Mouse (Mus musculus): ENCODE measurements around the gene Dusp1. TPM values are rescaled to one million over a fixed set of nuclear protein-coding genes. Genes with fewer than 3 reads are reported as not detected.

Dusp1 gene
- total RNA-seq, 2 experiments from 2014 or later, result 58.0 to 65.6 TPM

GRCm38 (mm10) chr17:26598845-26599244, 36.9 kb upstream of the Dusp1 start:
- no peak for DNase-seq (ENCODE audit: extremely low spot score in 1 of 2, low spot score in 2 of 2)
- intact Hi-C loops (cut with DNase I), result no loop called here
- TF ChIP-seq CTCF (IDR thresholded peaks at IDR 0.05), result no peak
- no peak overlapping the region for H3K4me3 ChIP-seq
- no peak overlapping the region for H3K27ac ChIP-seq

DNA sequence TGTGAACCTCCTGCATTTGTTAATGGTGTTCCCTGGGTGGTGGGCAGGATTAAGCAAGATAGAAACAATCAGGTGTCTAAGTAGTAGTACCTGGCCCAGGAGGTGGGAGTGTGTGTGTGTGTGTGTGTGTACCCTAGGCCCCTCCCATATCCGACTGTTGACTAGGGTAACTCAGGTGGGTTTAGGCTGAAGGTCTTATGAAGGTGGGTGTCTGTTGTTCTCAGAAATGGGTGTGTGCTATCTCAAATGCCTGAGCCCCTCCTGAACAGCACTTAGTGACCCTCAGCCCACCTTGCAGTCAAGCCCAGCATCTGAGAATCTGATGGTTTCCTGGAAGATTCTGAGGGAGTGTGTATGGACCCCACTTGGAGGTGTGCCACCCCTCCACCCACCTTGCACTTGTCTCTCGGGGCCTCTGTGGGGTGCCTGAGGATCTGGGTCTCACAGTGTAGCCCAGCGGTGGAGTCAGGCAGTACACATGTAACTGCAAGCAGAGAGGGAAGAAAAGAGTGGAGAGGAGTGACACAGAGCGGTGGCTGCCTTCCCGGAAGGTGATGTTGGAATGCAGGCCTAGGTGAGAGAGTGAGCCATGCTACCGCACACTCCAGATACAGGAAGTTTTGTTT, 35.0 kb upstream of the Dusp1 start:
- Histone ChIP-seq H3K4me3 (no peak overlapping the region), H3K27ac (peak overlapping the region; percentile 87)
- no peak for DNase-seq (ENCODE audit: extremely low spot score in 1 of 2, low spot score in 2 of 2)
- intact Hi-C loops (cut with DNase I), result no loop called here
- peak; percentile 49 for TF ChIP-seq CTCF (IDR thresholded peaks at IDR 0.05)

DNA sequence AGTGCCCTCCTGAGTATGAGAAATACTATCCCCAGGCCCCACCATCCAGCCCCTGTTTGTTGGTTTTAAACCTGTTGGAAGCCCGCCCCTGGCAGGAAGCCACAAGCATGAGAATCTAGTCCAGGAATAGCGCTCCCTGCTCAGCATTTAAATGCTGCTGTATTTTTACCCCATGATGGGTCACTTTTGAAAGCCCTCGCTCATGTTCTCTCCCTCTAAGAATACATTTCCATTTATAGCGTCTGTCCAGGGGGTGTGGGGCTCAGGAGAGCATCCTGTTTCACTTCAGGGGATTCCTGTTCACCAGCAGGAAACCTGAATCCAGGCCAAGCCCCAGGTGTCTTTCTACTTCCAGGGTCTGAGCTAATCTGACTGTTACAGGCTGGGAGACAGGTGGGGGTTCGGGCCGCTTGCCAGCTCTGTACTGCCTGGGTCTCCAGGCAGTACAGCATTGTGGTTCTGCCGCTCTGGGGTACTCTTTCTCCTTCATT, 34.3 kb upstream of the Dusp1 start:
- TF ChIP-seq CTCF (IDR thresholded peaks at IDR 0.05), result no peak
- intact Hi-C loops (cut with DNase I), result no loop called here
- peak overlapping the region; percentile 87 for H3K27ac ChIP-seq
- peak overlapping the region; percentile 16; the same call in 1 of the 2 replicates for H3K4me3 ChIP-seq
- peak; percentile 62 to 71 for DNase-seq (ENCODE audit: extremely low spot score in 1 of 2, low spot score in 2 of 2)

DNA sequence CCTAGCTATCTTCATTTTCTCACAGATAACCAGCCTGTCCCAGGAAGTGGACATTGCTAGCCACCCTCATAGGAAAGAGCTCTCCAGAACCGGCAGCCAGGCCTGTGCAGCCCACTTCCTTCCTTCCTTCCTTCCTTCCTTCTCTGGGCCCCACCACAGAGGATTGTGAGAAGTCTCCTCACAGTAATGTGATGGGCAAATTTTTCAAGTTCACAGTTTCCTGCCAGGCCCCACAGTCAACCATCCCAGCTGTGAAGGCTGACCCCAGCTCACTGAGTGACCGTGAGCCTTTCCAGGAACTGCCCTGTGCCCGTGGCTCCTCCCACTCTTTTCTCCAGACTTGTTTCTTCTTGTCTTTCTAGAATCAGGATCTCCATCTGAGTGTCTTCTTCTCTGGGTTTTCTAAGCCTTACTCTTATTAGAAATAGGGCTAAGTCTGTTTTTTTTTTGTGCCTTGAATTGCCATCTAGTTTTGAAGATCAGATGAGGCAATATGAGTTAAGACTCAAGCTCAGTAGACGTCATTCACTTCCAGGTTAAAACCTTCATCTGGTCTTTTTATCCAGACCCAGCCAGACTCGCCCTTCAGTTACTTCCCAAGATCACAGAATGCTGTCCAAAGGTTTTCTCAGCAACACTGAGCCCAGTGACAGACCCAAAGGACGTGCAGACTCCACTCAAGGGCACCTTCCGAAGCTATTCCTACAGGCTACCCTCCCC, 33.7 kb upstream of the Dusp1 start:
- TF ChIP-seq CTCF (IDR thresholded peaks at IDR 0.05), result no peak
- peak overlapping the region; percentile 87 for H3K27ac ChIP-seq
- intact Hi-C loops (cut with DNase I), result no loop called here

GRCm38 (mm10) chr17:26594958-26595357, 33.0 kb upstream of the Dusp1 start:
- no peak overlapping the region for H3K4me3 ChIP-seq
- DNase-seq (ENCODE audit: extremely low spot score in 1 of 2, low spot score in 2 of 2), result no peak
- intact Hi-C loops (cut with DNase I), result no loop called here
- no peak for TF ChIP-seq CTCF (IDR thresholded peaks at IDR 0.05)
- H3K27ac ChIP-seq, result peak overlapping the region; percentile 87

More for the DNA sequence above, 33.7 kb upstream of the Dusp1 start:
- DNase-seq (ENCODE audit: extremely low spot score in 1 of 2, low spot score in 2 of 2), result no peak
- H3K4me3 ChIP-seq, result no peak overlapping the region

DNA sequence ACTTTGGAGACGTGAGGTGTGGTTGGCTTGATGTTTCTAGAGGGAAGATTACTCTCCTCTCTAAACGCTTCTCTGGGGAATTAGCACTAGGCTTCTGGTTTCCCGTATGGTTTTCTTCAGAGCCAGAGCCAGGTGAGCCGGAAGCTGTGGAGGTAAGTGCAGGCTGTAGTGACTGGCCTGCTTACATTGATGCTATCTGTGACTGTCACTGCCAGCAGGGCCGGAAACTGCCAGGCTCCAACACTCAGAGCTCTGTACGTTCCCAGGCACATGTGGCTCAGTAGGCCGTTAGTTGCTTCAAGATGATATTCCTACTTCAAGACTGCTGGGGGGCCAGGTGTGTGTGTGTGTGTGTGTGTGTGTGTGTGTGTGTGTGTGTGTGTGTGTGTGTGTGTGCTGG, 32.2 kb upstream of the Dusp1 start:
- peak overlapping the region; percentile 28; the same call in 1 of the 2 replicates for H3K27ac ChIP-seq
- no peak for TF ChIP-seq CTCF (IDR thresholded peaks at IDR 0.05)
- no peak overlapping the region for H3K4me3 ChIP-seq
- intact Hi-C loops (cut with DNase I), result no loop called here
- DNase-seq (ENCODE audit: extremely low spot score in 1 of 2, low spot score in 2 of 2), result no peak

DNA sequence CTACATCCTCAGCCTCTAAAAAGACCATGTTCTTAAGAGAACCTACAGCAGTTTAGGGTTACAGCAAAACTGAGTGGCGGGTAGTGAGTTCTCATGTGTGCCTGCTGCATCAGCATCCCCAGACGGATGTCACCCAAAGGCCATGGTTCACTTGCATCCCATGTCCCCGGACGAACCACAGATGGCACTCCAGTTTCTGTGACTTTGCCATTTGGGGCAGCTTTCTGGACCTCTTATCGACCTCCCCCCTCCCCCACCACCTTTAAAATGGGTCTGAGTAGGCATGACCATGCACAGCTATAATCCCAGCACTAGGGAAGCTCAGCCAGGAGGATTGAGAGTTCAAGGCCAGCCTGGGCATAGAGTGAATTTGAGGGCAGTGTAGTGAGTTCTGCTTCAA, 31.3 kb upstream of the Dusp1 start:
- Histone ChIP-seq H3K27ac (no peak overlapping the region), H3K4me3 (no peak overlapping the region)
- no peak for TF ChIP-seq CTCF (IDR thresholded peaks at IDR 0.05)
- no peak for DNase-seq (ENCODE audit: extremely low spot score in 1 of 2, low spot score in 2 of 2)
- intact Hi-C loops (cut with DNase I), result no loop called here

DNA sequence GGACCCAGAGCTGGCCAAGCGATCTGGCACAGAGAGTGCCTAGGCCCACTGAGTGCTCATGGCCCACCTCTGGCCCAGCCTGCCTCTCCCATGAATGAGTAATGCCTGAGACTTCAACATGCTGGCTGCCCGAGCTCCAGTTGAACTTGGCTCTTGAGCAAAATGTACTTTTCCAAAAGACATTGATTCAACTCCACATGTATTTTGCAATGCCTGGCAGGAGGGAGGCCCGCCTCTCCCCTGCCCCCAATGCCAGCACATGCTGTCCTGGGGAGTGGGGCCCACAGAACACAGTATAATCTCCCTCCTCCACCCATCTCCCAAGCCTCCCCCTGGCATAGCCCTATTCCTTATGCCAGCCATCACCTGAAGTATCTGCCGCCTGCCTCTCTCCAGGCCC, 30.6 kb upstream of the Dusp1 start:
- H3K27ac ChIP-seq, result no peak overlapping the region
- DNase-seq (ENCODE audit: extremely low spot score in 1 of 2, low spot score in 2 of 2), result no peak
- H3K4me3 ChIP-seq, result no peak overlapping the region
- intact Hi-C loops (cut with DNase I), result no loop called here
- no peak for TF ChIP-seq CTCF (IDR thresholded peaks at IDR 0.05)

GRCm38 (mm10) chr17:26587961-26588487, 26.1 kb upstream of the Dusp1 start:
- intact Hi-C loops (cut with DNase I), result no loop called here
- DNase-seq (ENCODE audit: extremely low spot score in 1 of 2, low spot score in 2 of 2), result no peak

GRCm38 (mm10) chr17:26584558-26585136, 22.7 kb upstream of the Dusp1 start:
- Histone ChIP-seq H3K4me3 (no peak overlapping the region), H3K27ac (peak overlapping the region; percentile 56)
- DNase-seq (ENCODE audit: extremely low spot score in 1 of 2, low spot score in 2 of 2), result no peak
- TF ChIP-seq CTCF (IDR thresholded peaks at IDR 0.05), result no peak; the same call in 1 of the 2 replicates
- intact Hi-C loops (cut with DNase I), result no loop called here

More at GRCm38 (mm10) chr17:26587961-26588487, 26.1 kb upstream of the Dusp1 start:
- H3K4me3 ChIP-seq, result no peak overlapping the region
- no peak overlapping the region; the same call in 1 of the 2 replicates for H3K27ac ChIP-seq
- TF ChIP-seq CTCF (IDR thresholded peaks at IDR 0.05), result no peak

DNA sequence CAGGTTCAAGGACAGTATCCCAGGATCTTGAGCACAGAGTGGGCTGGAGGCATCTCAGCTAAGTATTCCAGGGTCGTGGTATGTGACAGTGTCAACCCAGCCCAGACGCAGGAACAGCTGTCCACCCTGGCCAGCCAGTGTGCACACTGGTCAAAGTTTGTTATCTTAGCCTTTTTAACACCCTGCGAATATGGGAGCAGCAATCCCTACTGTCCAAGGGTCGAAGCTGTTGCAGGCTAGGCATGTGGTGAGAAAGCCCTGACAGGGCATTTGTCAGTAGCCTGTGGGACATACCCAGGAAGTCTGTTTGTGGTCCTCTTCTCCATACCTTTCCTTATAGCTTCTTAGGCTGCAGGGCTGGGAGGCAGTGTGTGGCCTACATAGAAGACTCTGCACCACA, 22.1 kb upstream of the Dusp1 start:
- Histone ChIP-seq H3K27ac (peak overlapping the region; percentile 56), H3K4me3 (no peak overlapping the region)
- DNase-seq (ENCODE audit: extremely low spot score in 1 of 2, low spot score in 2 of 2), result no peak
- no peak for TF ChIP-seq CTCF (IDR thresholded peaks at IDR 0.05)
- intact Hi-C loops (cut with DNase I), result no loop called here

DNA sequence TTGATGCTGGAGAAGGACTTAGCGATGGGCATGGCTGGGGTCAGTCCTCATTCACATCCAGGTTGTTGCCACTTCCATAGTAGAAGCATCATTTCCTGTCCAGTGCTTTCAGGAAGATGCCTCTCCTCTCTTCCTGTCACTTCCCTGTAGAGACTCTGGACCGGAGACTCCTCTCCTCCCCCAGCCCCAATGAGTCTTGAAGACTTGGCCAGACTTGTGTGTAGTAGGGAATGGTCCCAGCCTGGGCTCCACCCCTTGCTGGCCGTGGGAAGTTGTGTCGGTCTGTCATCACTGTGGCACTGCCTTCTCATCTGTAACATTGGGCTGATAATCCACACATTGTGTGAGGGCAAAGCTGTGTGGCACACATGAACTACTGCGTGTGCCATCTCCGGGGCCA, 21.7 kb upstream of the Dusp1 start:
- intact Hi-C loops (cut with DNase I), result no loop called here
- peak overlapping the region; percentile 56; the same call in 1 of the 2 replicates for H3K27ac ChIP-seq
- H3K4me3 ChIP-seq, result no peak overlapping the region
- no peak for TF ChIP-seq CTCF (IDR thresholded peaks at IDR 0.05)
- DNase-seq (ENCODE audit: extremely low spot score in 1 of 2, low spot score in 2 of 2), result no peak
